Comparison of ENCODE assay signal across 9 mouse cellular contexts in the genomic region with DNA sequence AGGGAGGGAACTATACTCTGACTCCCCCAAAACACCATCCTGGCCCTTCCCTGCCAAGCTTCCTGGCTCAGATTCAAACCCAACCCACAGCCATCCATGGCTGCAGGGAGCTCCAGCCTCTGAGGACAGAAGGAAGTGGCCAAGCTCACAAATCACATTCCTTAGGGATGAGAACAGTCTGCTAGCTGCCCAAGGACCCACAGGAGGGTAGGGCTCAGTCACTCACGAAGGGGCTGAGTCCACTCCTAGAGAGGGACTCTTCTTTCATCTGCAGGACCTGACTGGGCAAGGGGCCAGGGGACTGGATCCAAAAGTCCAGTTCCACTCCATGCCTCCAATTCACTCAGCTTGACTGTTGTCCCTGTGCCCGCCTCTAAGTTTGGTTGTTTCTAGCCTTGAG. TPM values are rescaled to one million over a fixed set of nuclear protein-coding genes. Genes with fewer than 3 reads are reported as not detected.
A peak's percentile ranks its signal among the peaks of the same experiment; 100 is the strongest.
DNase-seq lines count a peak whose midpoint lies in the region; ATAC-seq lines count a peak whose summit lies in the region.
"Had no signal": no experiment of that assay in that cellular context is flagged by ENCODE, and none has a peak within 500 bp of the region (broad histone marks: within the 10 kb centered on the region; RNA-seq: fewer than 3 reads in every experiment).

No protein-coding gene starts in this region.

- peak; percentile 55 to 64 for DNase-seq in layer of hippocampus, postnatal 10 days (ENCODE audit: low spot score in 2 of 2)
- no peak for DNase-seq in layer of hippocampus, adult 9-10 months (ENCODE audit: low spot score)
- peak; percentile 74 for DNase-seq in adrenal gland, adult 18-20 months (ENCODE audit: low spot score in 2 of 2)
- DNase-seq in gastrocnemius, postnatal 4 days (ENCODE audit: low spot score in 2 of 2) = peak; percentile 53 to 71
- DNase-seq in kidney, adult 9 months = peak; percentile 96
- DNase-seq in lung, postnatal 36 days = peak; percentile 94
- DNase-seq in thymus, postnatal 10 days (ENCODE audit: low spot score in 2 of 2) = no peak

- no peak for ATAC-seq in frontal cortex, adult (ENCODE audit: low TSS enrichment)

RNA-seq across cellular contexts. Expression of a gene that starts 8.0 kb away (rescaled TPM):
- total RNA-seq in layer of hippocampus, postnatal 10 days (2021) = 1 to 10 TPM; 5.1 to 5.7 TPM
- 10 to 100 TPM; 21.2 to 44.2 TPM for total RNA-seq in adrenal gland, adult 18-20 months (2021)
- total RNA-seq in gastrocnemius, postnatal 4 days (2021) = 10 to 100 TPM; 16.1 to 17.0 TPM

RNA-seq across cellular contexts. Expression of a gene that starts 11.2 kb away (rescaled TPM):
- not detected for total RNA-seq in layer of hippocampus, postnatal 10 days (2021)
- total RNA-seq in adrenal gland, adult 18-20 months (2021) = under 1 TPM in 1 of 2 experiments, not detected in 1; 0.80 TPM
- under 1 TPM; 0.31 to 0.32 TPM for total RNA-seq in gastrocnemius, postnatal 4 days (2021)
- total RNA-seq: MEL had no signal

RNA-seq across cellular contexts. Expression of a gene that starts 41.2 kb away (rescaled TPM):
- total RNA-seq in layer of hippocampus, postnatal 10 days (2021) = not detected
- not detected for total RNA-seq in adrenal gland, adult 18-20 months (2021)
- not detected for total RNA-seq in gastrocnemius, postnatal 4 days (2021)
- total RNA-seq: MEL had no signal

RNA-seq across cellular contexts. Expression of a gene that starts 54.7 kb away (rescaled TPM):
- 10 to 100 TPM in 1 of 2 experiments, 1 to 10 TPM in 1; 9.5 to 10.1 TPM for total RNA-seq in layer of hippocampus, postnatal 10 days (2021)
- 10 to 100 TPM in 1 of 2 experiments, 1 to 10 TPM in 1; 8.3 to 12.0 TPM for total RNA-seq in adrenal gland, adult 18-20 months (2021)
- total RNA-seq in gastrocnemius, postnatal 4 days (2021) = 10 to 100 TPM; 13.0 to 15.6 TPM

Comparison
In these comparisons a context has a peak if more than half of its experiments do, and no peak if none do; other contexts are left out.
1. DNase-seq: peak in layer of hippocampus, postnatal 10 days (2 of 2), adrenal gland, adult 18-20 months (2 of 2), gastrocnemius, postnatal 4 days (2 of 2), kidney, adult 9 months (single experiment) and lung, postnatal 36 days (single experiment); none in layer of hippocampus, adult 9-10 months (single experiment) and thymus, postnatal 10 days (0 of 2).